Mouse (Mus musculus) ES-E14 (cell line): ENCODE measurements at regions not wholly inside any gene's neighbourhood (a gene's known extent, or its start where the extent isn't known, plus 50 kb on each side); places are given as distances from the start of the nearest gene placed in this dataset.

Source experiments
- DNase-seq: peaks from one replicate; pipeline ENCODE4 v3.0.0-alpha.2; 2013; ENCODE audit warnings: low read depth, low spot score
- H3K27ac ChIP-seq: 2 replicates; pipeline ENCODE4 v1.5.1; 2012; ENCODE audit warnings: low read depth, mild to moderate bottlenecking, low read length, moderate library complexity, mixed read lengths; ENCODE audit not compliant: poor library complexity, insufficient read depth, severe bottlenecking
- H3K36me3 ChIP-seq: 2 replicates; pipeline ENCODE4 v1.6.1; 2012; ENCODE audit warnings: mild to moderate bottlenecking, low read length, moderate library complexity, mixed read lengths; ENCODE audit not compliant: control insufficient read depth, poor library complexity, insufficient read depth, severe bottlenecking
- H3K4me1 ChIP-seq, 2 experiments: fragments of 150-350 bp in 1 of 2; sonication (generic) in 1 of 2; 2 replicates each; pipeline ENCODE4 v1.6.1; 2012; ENCODE audit warnings: low read length in 2 of 2, mild to moderate bottlenecking in 1 of 2, mixed read lengths in 1 of 2; ENCODE audit not compliant: control insufficient read depth in 2 of 2, insufficient read depth in 2 of 2, poor library complexity in 1 of 2
- H3K4me3 ChIP-seq, 2 experiments: fragments of 150-350 bp in 1 of 2; sonication (generic) in 1 of 2; 2 replicates each; pipeline ENCODE4 v1.5.1; 2012; ENCODE audit warnings: low read length in 2 of 2, low read depth in 1 of 2, mild to moderate bottlenecking in 1 of 2, mixed read lengths in 1 of 2; ENCODE audit not compliant: insufficient read depth in 1 of 2, poor library complexity in 1 of 2, severe bottlenecking in 1 of 2
- H3K9ac ChIP-seq: 2 replicates; pipeline ENCODE4 v1.6.1; 2012; ENCODE audit warnings: low read depth, mild to moderate bottlenecking, low read length, mixed read lengths; ENCODE audit not compliant: poor library complexity, insufficient read depth, severe bottlenecking
- H3K9me3 ChIP-seq: fragments of 150-350 bp; sonication (generic); 2 replicates; pipeline ENCODE4 v1.6.1; 2012; ENCODE audit warnings: low read depth, mild to moderate bottlenecking, low read length; ENCODE audit not compliant: control insufficient read depth, insufficient read depth
- CHD2 ChIP-seq: IDR thresholded peaks from 2 replicates; pipeline ENCODE4 v1.6.1; 2014; ENCODE audit warnings: mild to moderate bottlenecking, low read depth, low read length, inconsistent platforms
- HCFC1 ChIP-seq: IDR thresholded peaks from 2 replicates; pipeline ENCODE4 v1.6.1; 2012; ENCODE audit warnings: low read length, inconsistent platforms, borderline replicate concordance; ENCODE audit not compliant: insufficient read depth
- MAFK ChIP-seq: IDR thresholded peaks from 2 replicates; pipeline ENCODE4 v1.6.1; 2014; ENCODE audit warnings: mild to moderate bottlenecking, low read depth, low read length, inconsistent platforms; ENCODE audit not compliant: insufficient read depth
- ZC3H11A ChIP-seq: IDR thresholded peaks from 2 replicates; pipeline ENCODE4 v1.6.1; 2012; ENCODE audit warnings: low read depth, mild to moderate bottlenecking, inconsistent platforms, low read length, borderline replicate concordance
- ZNF384 ChIP-seq: IDR thresholded peaks from 2 replicates; pipeline ENCODE4 v1.6.1; 2012; ENCODE audit warnings: low read depth, low read length, inconsistent platforms
- in situ Hi-C, 2 experiments: fragments of 600-800 bp; cut with MboI; formaldehyde crosslinking; loops; one replicate each; pipeline ENCODE4 v1.15.1; 2025; ENCODE audit warnings: low sequenced_read_pairs in 2 of 2, inconsistent platforms in 1 of 2; ENCODE audit not compliant: unreplicated experiment in 2 of 2

DNA sequence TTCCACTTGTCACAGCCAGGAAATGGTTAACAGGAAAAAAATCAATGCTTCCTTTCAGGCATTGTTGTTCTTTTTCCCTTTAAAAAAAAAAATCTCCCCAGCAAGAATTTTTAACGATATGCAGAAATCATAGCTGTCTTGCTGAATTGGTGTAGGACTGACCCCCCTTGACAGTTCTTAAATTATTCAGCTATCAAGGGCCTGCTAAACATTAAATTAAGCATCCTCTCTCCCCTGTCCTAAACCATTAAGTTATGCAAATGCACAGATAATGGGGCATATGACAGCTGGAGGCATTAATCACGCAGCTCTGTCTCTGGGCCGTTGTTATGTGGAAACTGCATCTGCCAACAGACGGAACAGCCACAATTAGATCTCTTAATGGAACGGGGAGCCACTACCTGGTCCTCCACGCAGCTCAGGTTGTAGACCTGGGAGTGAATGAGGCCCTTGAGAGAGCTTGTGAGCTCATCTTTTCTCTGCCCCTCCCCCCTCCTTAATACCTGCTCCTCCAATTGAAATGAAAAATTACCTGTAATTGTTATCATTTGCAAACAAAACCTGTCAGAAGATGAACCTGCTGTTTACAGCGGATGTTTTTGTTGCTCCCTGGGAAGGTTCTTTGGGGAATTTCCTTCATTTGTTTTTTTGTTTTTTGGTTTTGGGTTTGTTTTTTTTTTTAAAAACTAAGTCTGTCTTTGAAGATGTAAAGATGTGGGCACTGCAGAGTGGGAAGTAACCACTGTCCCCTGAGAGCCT, 110.0 kb downstream of the Psat1 start:
- Histone ChIP-seq H3K9me3 (no peaks in the 10 kb centered on the region; the same call in 1 of the 2 replicates), H3K4me3 (no peak overlapping the region), H3K36me3 (no peaks in the 10 kb centered on the region), H3K27ac (no peak overlapping the region), H3K9ac (no peak overlapping the region), H3K4me1 (no peaks in the 10 kb centered on the region)
- no peak for TF ChIP-seq ZC3H11A
- DNase-seq = no peak
- in situ Hi-C loops = no loop called here

DNA sequence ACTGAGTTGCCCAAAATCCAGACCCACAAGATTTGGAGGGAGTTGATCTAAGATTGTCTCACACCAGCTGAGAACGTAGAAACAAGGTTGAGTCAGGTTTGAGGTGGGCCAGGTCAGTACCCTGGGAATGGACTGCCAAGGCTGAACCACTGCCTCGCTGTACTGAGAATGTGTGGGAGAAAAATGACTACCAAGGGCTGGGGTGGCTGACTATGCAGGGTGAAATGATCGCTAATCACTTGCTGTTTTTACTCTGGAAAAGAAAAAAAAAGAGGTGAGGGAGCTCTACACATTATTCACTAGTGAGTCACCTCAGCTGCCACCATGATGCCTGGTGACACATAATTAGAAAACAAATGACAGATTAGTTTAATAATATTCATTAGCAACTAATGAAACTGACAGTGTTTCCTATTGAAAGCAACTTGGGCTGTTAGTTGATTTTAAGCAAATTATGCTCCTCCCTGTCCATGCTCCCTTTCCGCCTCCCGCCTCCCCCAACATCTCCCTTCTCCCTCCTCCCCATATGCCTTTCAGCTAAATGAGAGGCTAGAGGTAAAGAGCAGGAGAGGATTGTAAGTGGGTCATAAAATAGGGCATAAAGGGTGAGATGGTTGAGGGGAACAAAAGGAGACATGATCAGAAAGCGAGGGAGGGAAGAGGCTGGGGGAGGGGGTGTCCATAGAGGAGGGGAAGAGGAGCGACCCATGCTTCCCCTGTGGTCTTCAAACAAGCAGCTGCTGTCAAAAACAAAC, 110.8 kb downstream of the Psat1 start:
- in situ Hi-C loops = no loop called here
- Histone ChIP-seq H3K36me3 (no peaks in the 10 kb centered on the region), H3K4me1 (no peaks in the 10 kb centered on the region), H3K9ac (no peak overlapping the region), H3K4me3 (no peak overlapping the region), H3K27ac (no peak overlapping the region), H3K9me3 (no peaks in the 10 kb centered on the region; the same call in 1 of the 2 replicates)
- DNase-seq = no peak
- TF ChIP-seq HCFC1 (no peak), MAFK (no peak), CHD2 (no peak), ZNF384 (no peak), ZC3H11A (no peak)

DNA sequence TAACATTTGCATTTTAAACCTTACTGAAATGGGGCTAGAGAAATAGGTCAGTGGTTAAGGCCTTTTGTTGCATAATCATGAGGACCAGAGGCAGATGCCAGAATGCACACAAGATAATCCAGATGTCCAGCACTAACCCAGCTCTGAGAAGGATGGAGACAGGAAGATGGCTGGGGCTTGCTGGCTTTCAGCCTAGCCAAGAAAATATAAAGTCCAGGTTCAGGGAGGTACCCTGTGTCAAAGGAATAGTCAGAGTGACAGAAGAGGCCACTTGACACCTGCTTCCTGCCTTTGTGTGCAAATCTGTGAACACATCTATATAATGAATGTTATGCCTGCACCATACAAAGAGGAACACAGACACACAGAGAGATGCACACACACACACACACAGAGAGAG, 116.8 kb downstream of the Psat1 start:
- in situ Hi-C loops = no loop called here
- H3K27ac ChIP-seq = no peak overlapping the region
- no peaks in the 10 kb centered on the region for H3K9me3 ChIP-seq
- no peaks in the 10 kb centered on the region for H3K36me3 ChIP-seq
- H3K4me3 ChIP-seq = no peak overlapping the region
- H3K9ac ChIP-seq = no peak overlapping the region
- no peak for TF ChIP-seq HCFC1
- TF ChIP-seq MAFK = no peak
- TF ChIP-seq CHD2 = no peak
- TF ChIP-seq ZC3H11A = no peak
- no peaks in the 10 kb centered on the region for H3K4me1 ChIP-seq
- DNase-seq = no peak

DNA sequence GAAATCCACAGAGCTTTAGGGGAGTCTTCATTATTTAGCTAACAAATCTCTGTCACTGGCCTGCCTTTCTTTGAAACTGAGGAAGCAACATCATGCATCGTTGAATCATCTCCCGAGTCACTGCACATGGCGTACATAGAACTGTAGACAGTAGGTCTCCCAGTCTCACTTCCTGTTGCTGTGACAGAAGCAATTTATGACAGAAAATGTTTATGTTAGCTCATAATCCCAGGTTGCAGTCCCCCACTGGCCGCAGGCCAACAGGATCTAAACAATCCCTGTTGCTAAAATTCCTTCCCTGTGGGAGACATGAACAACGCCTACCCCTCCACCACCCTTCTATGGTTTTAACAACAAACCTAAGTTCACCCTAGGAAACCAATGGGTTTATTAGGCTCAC, 118.0 kb downstream of the Psat1 start:
- no peak for DNase-seq
- H3K27ac ChIP-seq = no peak overlapping the region
- in situ Hi-C loops = no loop called here

More for the DNA sequence above, 118.0 kb downstream of the Psat1 start:
- Histone ChIP-seq H3K9ac (no peak overlapping the region), H3K36me3 (no peaks in the 10 kb centered on the region), H3K4me3 (no peak overlapping the region), H3K9me3 (no peaks in the 10 kb centered on the region), H3K4me1 (no peaks in the 10 kb centered on the region)
- no peak for TF ChIP-seq ZNF384
- no peak for TF ChIP-seq ZC3H11A
- TF ChIP-seq CHD2 = no peak
- TF ChIP-seq HCFC1 = no peak
- TF ChIP-seq MAFK = no peak
